Mouse (Mus musculus) urinary bladder, postnatal 4 days (tissue): Measurements from ENCODE around the gene St3gal3.

Source experiments
- DNase-seq, 2 experiments: peaks; one replicate each; pipeline ENCODE4 v3.0.0; 2021 to 2022; ENCODE audit warnings: low spot score in 2 of 2

The St3gal3 gene

GRCm38 (mm10) chr4:118141511-118141910 is 6.8 kb upstream of the St3gal3 start:
- no peak for DNase-seq

- no peak for DNase-seq
These were observed 4.2 kb upstream of the St3gal3 start for GRCm38 (mm10) chr4:118138891-118139290.

- no peak for DNase-seq
These were observed 3.1 kb upstream of the St3gal3 start for GRCm38 (mm10) chr4:118137857-118138256.

GRCm38 (mm10) chr4:118137311-118137710 is 2.6 kb upstream of the St3gal3 start:
- no peak for DNase-seq

DNA sequence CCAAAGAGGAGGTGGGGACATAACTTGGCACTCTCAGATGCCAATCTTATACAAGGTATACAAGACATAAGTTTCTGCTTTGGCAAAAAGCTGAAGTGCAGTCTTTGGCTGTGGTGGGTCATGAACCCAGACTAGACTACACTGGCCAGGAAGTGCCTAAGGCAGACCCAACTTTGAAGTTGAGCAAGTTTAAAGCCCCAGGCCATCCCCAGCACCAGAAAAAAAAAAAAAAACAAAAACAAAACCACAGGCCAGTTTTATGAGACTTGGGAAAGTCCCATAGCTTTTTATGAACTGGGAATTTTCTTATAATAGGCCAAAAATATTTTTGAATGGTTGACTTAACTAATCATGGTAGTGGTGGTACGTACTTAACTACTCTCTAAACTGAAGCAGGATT is 700 bp upstream of the St3gal3 start:
- no peak for DNase-seq

DNA sequence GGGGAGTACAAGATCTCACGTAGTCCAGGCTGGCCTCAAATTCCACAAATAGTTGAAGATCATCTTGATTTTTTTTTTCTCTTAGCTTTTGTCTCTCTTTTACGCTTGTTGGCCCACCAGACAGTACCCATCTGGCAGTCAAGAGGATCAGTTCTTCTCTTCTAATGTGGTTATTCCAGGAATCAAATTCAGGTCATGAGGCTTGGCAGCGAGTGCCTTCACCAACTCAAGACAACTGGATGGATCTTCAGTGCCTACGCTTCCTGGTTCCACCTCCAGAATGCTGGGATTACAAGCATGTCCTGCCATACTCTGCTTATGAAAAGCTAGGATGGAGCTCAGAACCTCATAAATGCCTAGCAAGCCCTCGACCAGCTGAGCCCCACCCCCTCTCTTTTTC is 3.4 kb downstream of the St3gal3 start:
- no peak for DNase-seq

- no peak for DNase-seq
These were observed 11.5 kb downstream of the St3gal3 start for GRCm38 (mm10) chr4:118123030-118123704.

DNA sequence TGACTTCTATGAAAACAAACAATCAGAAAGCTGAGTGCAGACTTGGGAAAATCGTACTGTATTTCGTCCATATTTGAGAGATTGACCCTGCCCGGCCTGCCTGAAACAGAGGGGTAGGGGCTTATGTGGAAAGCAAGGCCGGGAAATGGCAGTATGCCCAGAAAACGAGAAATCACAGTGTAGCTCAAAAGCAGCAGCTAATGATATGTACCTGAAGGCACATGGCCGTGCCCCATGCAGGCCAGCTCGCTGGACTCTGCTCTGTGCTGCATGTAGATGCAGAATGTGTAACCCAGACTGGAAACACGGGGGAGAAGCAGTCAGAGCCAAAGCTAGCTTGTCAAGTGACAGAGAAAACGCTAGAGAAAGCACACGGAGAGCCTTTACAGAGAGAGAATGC is 12.6 kb downstream of the St3gal3 start:
- DNase-seq, result no peak

GRCm38 (mm10) chr4:118117565-118117964 is 17.1 kb downstream of the St3gal3 start:
- DNase-seq, result no peak

GRCm38 (mm10) chr4:118116098-118116497 is 18.6 kb downstream of the St3gal3 start:
- DNase-seq, result no peak

- no peak for DNase-seq
These were observed 19.6 kb downstream of the St3gal3 start for GRCm38 (mm10) chr4:118115132-118115531.

DNA sequence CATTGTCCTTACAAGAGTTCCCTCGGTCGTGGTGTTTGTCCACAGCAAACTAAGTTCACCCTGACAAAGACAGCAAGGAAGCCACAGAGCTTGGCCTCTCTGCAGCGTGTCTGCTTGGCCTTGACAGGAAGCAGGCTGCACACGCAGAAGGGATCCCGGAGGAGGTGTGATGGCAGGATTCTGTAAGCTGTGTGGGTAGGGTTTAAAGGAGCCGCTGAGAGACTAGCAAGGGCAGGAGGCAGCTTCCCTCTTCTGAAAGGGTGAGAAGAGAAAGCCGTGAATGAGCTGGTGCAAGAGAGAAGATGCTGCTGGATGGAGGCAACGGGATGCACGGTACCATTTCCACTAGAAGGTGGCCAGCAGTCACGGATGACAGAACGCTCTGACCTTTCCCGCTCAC is 22.1 kb downstream of the St3gal3 start:
- no peak for DNase-seq

DNA sequence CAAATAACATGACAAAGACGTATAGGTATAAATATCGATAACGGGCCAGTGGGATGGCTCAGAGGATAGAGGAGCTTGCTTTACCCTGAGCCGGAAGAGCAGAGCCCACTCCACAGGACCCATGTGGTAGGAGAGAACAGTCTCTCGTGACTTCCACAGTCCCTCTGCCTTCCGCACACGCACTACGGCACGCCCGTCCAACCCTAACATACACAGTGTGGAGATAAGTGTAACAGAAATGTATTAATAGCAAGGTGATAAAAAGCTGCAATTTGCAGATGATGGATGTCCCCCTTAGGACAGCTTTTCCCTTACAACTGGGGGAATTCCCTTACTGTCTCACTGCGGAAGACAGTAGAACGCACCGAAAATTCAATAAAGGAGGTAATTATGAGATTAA is 25.1 kb downstream of the St3gal3 start:
- DNase-seq, result no peak

DNA sequence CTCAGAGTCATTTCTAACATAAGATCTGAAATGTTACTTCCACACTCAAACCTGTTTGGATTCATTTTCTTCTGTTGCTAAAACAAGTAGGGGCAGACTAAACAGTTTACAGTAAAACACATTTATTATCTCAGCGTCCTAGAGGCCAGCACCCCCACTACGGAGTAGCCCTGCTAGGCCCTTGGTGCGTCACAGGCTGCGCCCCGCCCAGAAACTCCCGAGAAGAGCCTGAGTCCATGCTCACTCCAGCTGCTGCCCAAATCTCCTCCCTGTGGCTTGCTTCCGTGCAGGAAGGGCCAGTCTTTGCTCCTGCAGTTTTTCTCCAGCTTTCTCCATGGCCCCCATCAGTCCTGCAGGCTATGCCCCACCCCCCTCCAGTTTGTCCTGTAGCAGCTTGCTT is 25.9 kb downstream of the St3gal3 start:
- DNase-seq, result no peak

DNA sequence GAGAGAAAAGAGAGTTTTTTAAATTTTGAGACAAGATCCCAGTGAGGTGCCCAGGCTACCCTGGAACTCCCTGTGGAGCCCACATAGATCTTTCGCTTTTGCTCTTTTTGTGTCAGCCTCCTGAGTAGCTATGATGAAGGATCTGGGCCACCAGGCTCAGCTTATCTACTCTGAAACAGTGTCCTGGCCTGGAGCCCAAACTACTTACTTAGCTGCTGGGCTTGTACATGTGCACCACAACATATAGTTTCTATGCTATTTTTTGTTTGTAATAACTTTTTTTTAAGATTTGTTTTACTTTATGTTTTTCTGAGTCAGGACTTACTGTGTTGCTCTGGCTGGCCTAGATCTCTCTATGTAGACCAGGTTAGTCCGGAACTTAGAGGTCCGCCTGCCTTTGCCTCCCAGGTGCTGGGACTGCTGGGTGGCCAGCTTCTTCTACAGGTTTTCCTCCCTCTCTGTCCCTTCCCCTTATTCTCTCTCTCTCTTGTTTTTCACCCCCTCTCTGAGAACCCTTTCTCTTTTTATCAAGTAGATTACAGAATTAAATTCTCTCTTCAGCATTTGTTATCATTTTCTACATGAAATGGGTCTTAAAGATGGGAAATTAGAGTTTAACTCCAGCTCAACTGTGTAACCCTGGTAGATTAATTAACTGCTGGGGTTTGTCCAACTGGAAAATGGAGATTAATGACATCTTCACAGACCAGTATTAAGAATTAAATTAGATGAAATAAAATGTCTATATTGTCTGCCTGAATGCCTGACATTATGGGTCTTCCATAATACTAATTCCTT is 29.3 kb downstream of the St3gal3 start:
- no peak for DNase-seq

GRCm38 (mm10) chr4:118103280-118103830 is 31.4 kb downstream of the St3gal3 start:
- no peak for DNase-seq

GRCm38 (mm10) chr4:118101497-118101896 is 33.2 kb downstream of the St3gal3 start:
- DNase-seq, result no peak

GRCm38 (mm10) chr4:118099637-118100364 is 34.9 kb downstream of the St3gal3 start:
- no peak for DNase-seq

DNA sequence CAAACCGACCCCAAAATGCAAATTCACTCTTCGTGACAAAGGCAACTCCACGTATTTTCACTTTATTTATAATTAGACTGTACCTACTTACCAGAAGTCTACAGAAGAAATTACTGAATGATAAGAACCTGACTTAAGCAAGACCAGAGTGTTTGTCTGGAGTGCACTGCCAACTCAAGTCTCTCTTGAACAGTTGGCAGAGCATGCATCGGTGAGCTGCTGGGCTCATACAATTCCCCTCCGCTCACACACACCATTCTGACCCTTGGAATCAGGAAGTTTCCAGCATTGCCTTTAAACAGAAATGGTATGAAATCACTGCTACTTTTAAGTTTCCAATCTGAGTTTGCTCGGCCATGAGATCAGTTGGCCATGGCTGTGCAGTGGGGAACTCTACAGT is 36.1 kb downstream of the St3gal3 start:
- DNase-seq, result no peak

GRCm38 (mm10) chr4:118096069-118096468 is 38.6 kb downstream of the St3gal3 start:
- DNase-seq, result no peak

DNA sequence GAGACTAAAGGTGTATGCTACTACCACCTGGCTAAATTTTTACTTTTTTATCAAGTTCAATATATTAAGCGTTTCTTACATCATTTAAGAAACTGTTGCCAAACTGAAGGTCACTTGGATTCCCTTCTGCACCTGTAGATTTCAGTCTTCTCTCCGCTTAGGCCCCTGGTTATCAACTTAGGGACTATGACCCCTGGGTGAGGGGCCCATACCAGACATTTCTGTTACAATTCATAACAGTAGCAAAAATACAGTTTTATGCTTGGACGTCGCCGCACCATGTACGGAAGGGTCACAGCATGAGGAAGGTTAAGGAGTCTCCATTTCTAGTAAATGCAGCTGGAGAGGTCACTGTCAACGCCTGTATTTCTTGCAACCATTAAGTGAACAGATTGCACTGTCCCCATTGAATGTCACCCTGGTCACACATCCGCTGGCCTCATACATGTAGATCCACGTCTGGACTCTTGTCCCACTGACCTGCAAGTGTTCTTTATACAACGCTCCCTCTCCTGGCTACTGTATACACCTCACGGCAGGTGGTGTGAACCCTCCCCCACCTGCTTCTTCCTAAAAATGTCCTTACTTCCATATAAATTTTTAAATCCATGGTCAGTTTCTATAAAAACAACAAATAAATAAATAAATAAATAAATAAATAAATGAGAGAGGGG is 41.8 kb downstream of the St3gal3 start:
- DNase-seq, result no peak

DNA sequence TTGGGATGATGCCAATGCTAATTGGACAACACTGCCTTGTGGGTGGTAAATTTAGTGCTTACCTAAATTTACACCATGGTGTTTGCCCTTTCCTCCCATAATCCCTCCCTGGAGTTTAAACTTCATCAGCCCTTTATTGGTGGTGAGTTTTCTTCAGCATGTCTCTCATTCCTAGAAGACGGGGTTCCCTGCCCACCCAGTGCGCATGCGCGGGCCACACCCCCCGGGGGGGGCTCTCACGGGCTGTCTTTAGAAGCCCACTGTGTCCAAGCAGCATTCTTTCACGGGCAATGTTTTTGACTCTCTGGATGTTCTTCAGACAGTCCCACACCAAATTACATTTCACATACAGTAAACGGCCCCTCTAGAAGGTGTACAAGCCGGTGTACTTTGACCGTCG is 44.3 kb downstream of the St3gal3 start:
- DNase-seq, result no peak
